Mouse (Mus musculus) neural tube, embryonic 15.5 days (tissue): Measurements from ENCODE around the gene Prkar1b. TPM values are rescaled to one million over a fixed set of nuclear protein-coding genes. Genes with fewer than 3 reads are reported as not detected.

Experiments
- ATAC-seq: fragments of 200-750 bp; cut with Nextera tagmentation; 2 replicates; pipeline ENCODE4 v1.8.0; 2017; ENCODE audit warnings: mild to moderate bottlenecking, moderate TSS enrichment, moderate library complexity; ENCODE audit not compliant: low FRiP score
- H3K27ac ChIP-seq: fragments of 300-500 bp; sonication (generic); replicated peaks from 2 replicates; pipeline ENCODE4 v1.5.1; 2015; ENCODE audit warnings: mild to moderate bottlenecking, inconsistent platforms
- H3K27me3 ChIP-seq: fragments of 300-500 bp; sonication (generic); replicated peaks from 2 replicates; pipeline ENCODE4 v1.6.1; 2015; ENCODE audit warnings: inconsistent platforms
- H3K36me3 ChIP-seq: fragments of 300-500 bp; sonication (generic); 2 replicates; pipeline ENCODE4 v1.6.1; 2015; ENCODE audit warnings: inconsistent platforms
- H3K4me1 ChIP-seq: fragments of 300-500 bp; sonication (generic); 2 replicates; pipeline ENCODE4 v1.6.1; 2015; ENCODE audit warnings: inconsistent platforms
- H3K4me2 ChIP-seq: fragments of 300-500 bp; sonication (generic); 2 replicates; pipeline ENCODE4 v1.6.1; 2015; ENCODE audit warnings: inconsistent platforms, mild to moderate bottlenecking, moderate library complexity
- H3K4me3 ChIP-seq: fragments of 300-500 bp; sonication (generic); replicated peaks from 2 replicates; pipeline ENCODE4 v1.5.1; 2015; ENCODE audit warnings: mild to moderate bottlenecking, inconsistent platforms
- H3K9ac ChIP-seq: fragments of 300-500 bp; sonication (generic); replicated peaks from 2 replicates; pipeline ENCODE4 v1.6.1; 2015; ENCODE audit warnings: mild to moderate bottlenecking, inconsistent platforms
- H3K9me3 ChIP-seq: fragments of 300-500 bp; sonication (generic); replicated peaks from 2 replicates; pipeline ENCODE4 v1.6.1; 2016; ENCODE audit warnings: inconsistent platforms
- WGBS: fragments of 180-500 bp; shearing (Covaris S2); methylation state at CpG from one replicate; pipeline ENCODE4 v1.1.7; 2015; ENCODE audit warnings: mixed read lengths; 5-methylcytosine and 5-hydroxymethylcytosine counted together
- polyA plus RNA-seq: library from polyadenylated mRNA; unstranded; fragments of >200 nt; fragmentation: Nextera tagmentation; extraction: Ambion mirVana; gene quantifications from 2 replicates; pipeline ENCODE4 v1.2.1, GENCODE M21; 2015

Prkar1b gene
- polyA plus RNA-seq, 1 experiment from 2014 or later: 321 TPM

- Histone ChIP-seq H3K4me1 (peaks cover 1% of the 10 kb centered on the region), H3K36me3 (peaks cover 5% of the 10 kb centered on the region; the same call in 1 of the 2 replicates), H3K9ac (no peak overlapping the region), H3K27me3 (no peaks in the 10 kb centered on the region), H3K4me2 (no peak overlapping the region), H3K4me3 (no peak overlapping the region), H3K9me3 (no peaks in the 10 kb centered on the region), H3K27ac (no peak overlapping the region)
- no peak for ATAC-seq
- WGBS: 85% methylated on average over 3 of the region's 3 CpGs
Observed at GRCm38 (mm10) chr5:139143890-139144289, 5.9 kb downstream of the Prkar1b start.

GRCm38 (mm10) chr5:139141326-139141725 is 8.5 kb downstream of the Prkar1b start:
- 76% methylated on average over 5 of the region's 5 CpGs for WGBS
- Histone ChIP-seq H3K4me2 (no peak overlapping the region), H3K27me3 (no peaks in the 10 kb centered on the region), H3K27ac (no peak overlapping the region), H3K36me3 (no peaks in the 10 kb centered on the region), H3K9ac (no peak overlapping the region), H3K4me3 (no peak overlapping the region), H3K4me1 (no peaks in the 10 kb centered on the region), H3K9me3 (no peaks in the 10 kb centered on the region)
- no peak for ATAC-seq

- Histone ChIP-seq H3K4me2 (no peak overlapping the region), H3K4me3 (no peak overlapping the region), H3K36me3 (no peaks in the 10 kb centered on the region), H3K27ac (no peak overlapping the region), H3K9me3 (no peaks in the 10 kb centered on the region), H3K9ac (no peak overlapping the region), H3K4me1 (no peaks in the 10 kb centered on the region), H3K27me3 (no peaks in the 10 kb centered on the region)
- 90% methylated on average over 9 of the region's 9 CpGs for WGBS
- no peak for ATAC-seq
Observed at GRCm38 (mm10) chr5:139140589-139140988, 9.2 kb downstream of the Prkar1b start.

- WGBS: 71% methylated on average over 8 of the region's 8 CpGs
Observed at GRCm38 (mm10) chr5:139138926-139139472, 10.8 kb downstream of the Prkar1b start.

GRCm38 (mm10) chr5:139138261-139138925 is 11.4 kb downstream of the Prkar1b start:
- Histone ChIP-seq H3K9ac (no peak overlapping the region), H3K36me3 (no peaks in the 10 kb centered on the region), H3K4me1 (no peaks in the 10 kb centered on the region), H3K27ac (peak overlapping the region; percentile 39; the same call in 1 of the 2 replicates), H3K4me2 (no peak overlapping the region), H3K9me3 (no peaks in the 10 kb centered on the region), H3K4me3 (no peak overlapping the region), H3K27me3 (no peaks in the 10 kb centered on the region)
- WGBS: 55% methylated on average over 12 of the region's 12 CpGs
- ATAC-seq: 0 out of 2 replicates have a peak, but pooled peaks have one; percentile 28

More at GRCm38 (mm10) chr5:139138926-139139472, 10.8 kb downstream of the Prkar1b start:
- H3K27ac ChIP-seq: no peak overlapping the region
- no peak for ATAC-seq
- no peak overlapping the region for H3K9ac ChIP-seq
- H3K4me2 ChIP-seq: no peak overlapping the region
- H3K36me3 ChIP-seq: no peaks in the 10 kb centered on the region
- H3K4me1 ChIP-seq: no peaks in the 10 kb centered on the region
- no peak overlapping the region for H3K4me3 ChIP-seq
- H3K9me3 ChIP-seq: no peaks in the 10 kb centered on the region
- H3K27me3 ChIP-seq: no peaks in the 10 kb centered on the region

GRCm38 (mm10) chr5:139137176-139137575 is 12.6 kb downstream of the Prkar1b start:
- Histone ChIP-seq H3K27ac (no peak overlapping the region), H3K9ac (no peak overlapping the region)

GRCm38 (mm10) chr5:139136341-139136740 is 13.5 kb downstream of the Prkar1b start:
- no peaks in the 10 kb centered on the region for H3K9me3 ChIP-seq
- no peak overlapping the region for H3K27ac ChIP-seq
- no peak overlapping the region for H3K4me2 ChIP-seq
- H3K4me1 ChIP-seq: no peaks in the 10 kb centered on the region
- no peak overlapping the region for H3K9ac ChIP-seq
- WGBS: 81% methylated on average over 1 of the region's 1 CpGs
- no peak for ATAC-seq
- no peaks in the 10 kb centered on the region for H3K36me3 ChIP-seq
- H3K4me3 ChIP-seq: no peak overlapping the region
- no peaks in the 10 kb centered on the region for H3K27me3 ChIP-seq

More at GRCm38 (mm10) chr5:139137176-139137575, 12.6 kb downstream of the Prkar1b start:
- H3K36me3 ChIP-seq: no peaks in the 10 kb centered on the region
- H3K9me3 ChIP-seq: no peaks in the 10 kb centered on the region
- H3K27me3 ChIP-seq: no peaks in the 10 kb centered on the region
- no peak overlapping the region for H3K4me2 ChIP-seq
- 92% methylated on average over 6 of the region's 6 CpGs for WGBS
- ATAC-seq: no peak
- no peak overlapping the region for H3K4me3 ChIP-seq
- H3K4me1 ChIP-seq: no peaks in the 10 kb centered on the region

- H3K27me3 ChIP-seq: no peaks in the 10 kb centered on the region
- no peak overlapping the region for H3K4me3 ChIP-seq
- whole genome bisulfite sequencing: 85% methylated on average over 8 of the region's 8 CpGs
- H3K9ac ChIP-seq: no peak overlapping the region
- H3K9me3 ChIP-seq: no peaks in the 10 kb centered on the region
- H3K4me2 ChIP-seq: no peak overlapping the region
- ATAC-seq: no peak
- no peaks in the 10 kb centered on the region for H3K36me3 ChIP-seq
- no peak overlapping the region for H3K27ac ChIP-seq
- H3K4me1 ChIP-seq: peaks cover 7% of the 10 kb centered on the region
Observed at GRCm38 (mm10) chr5:139134501-139134900, 15.3 kb downstream of the Prkar1b start.

- no peak overlapping the region; the same call in 1 of the 2 replicates for H3K4me3 ChIP-seq
- H3K27me3 ChIP-seq: no peaks in the 10 kb centered on the region
- H3K4me1 ChIP-seq: peaks cover 31% of the 10 kb centered on the region
- peak overlapping the region; percentile 84 for H3K27ac ChIP-seq
- H3K9me3 ChIP-seq: no peaks in the 10 kb centered on the region
- H3K4me2 ChIP-seq: peak overlapping the region; percentile 80
- 85% methylated on average over 5 of the region's 5 CpGs for WGBS
- no peak for ATAC-seq
- H3K36me3 ChIP-seq: peaks cover 14% of the 10 kb centered on the region
- H3K9ac ChIP-seq: peak overlapping the region; percentile 70
Observed at GRCm38 (mm10) chr5:139130351-139130750, 19.4 kb downstream of the Prkar1b start.

- Histone ChIP-seq H3K9ac (peak overlapping the region; percentile 70), H3K4me2 (peak overlapping the region; percentile 80), H3K4me1 (peaks cover 31% of the 10 kb centered on the region), H3K4me3 (peak overlapping the region; percentile 56), H3K9me3 (no peaks in the 10 kb centered on the region), H3K36me3 (peaks cover 17% of the 10 kb centered on the region), H3K27ac (peak overlapping the region; percentile 84), H3K27me3 (no peaks in the 10 kb centered on the region)
- peak; percentile 90 for ATAC-seq
- 3% methylated on average over 31 of the region's 55 CpGs for WGBS
Observed at GRCm38 (mm10) chr5:139129572-139130151, 20.1 kb downstream of the Prkar1b start.

- Histone ChIP-seq H3K4me1 (peaks cover 31% of the 10 kb centered on the region), H3K36me3 (peaks cover 17% of the 10 kb centered on the region), H3K9ac (peak overlapping the region; percentile 70), H3K9me3 (no peaks in the 10 kb centered on the region), H3K27ac (peak overlapping the region; percentile 84), H3K4me3 (peak overlapping the region; percentile 56), H3K27me3 (no peaks in the 10 kb centered on the region), H3K4me2 (peak overlapping the region; percentile 80)
- ATAC-seq: peak; percentile 86
- WGBS: 15% methylated on average over 12 of the region's 12 CpGs
Observed at GRCm38 (mm10) chr5:139129078-139129477, 20.7 kb downstream of the Prkar1b start.
